Mouse (Mus musculus) limb, embryonic 11.5 days (tissue): ENCODE measurements around the gene Ak1. TPM values are rescaled to one million over a fixed set of nuclear protein-coding genes. Genes with fewer than 3 reads are reported as not detected.

Experiments used
- ATAC-seq: fragments of 200-750 bp; cut with Nextera tagmentation; 2 replicates; pipeline ENCODE4 v1.8.0; 2017; ENCODE audit warnings: low read depth; ENCODE audit not compliant: insufficient number of reproducible peaks, low FRiP score, low TSS enrichment
- DNase-seq: peaks from one replicate; pipeline ENCODE4 v3.0.0-alpha.2; 2015; ENCODE audit warnings: low spot score
- H3K27ac ChIP-seq: fragments of 300-500 bp; sonication (generic); replicated peaks from 2 replicates; pipeline ENCODE4 v1.5.1; 2014; ENCODE audit warnings: low read depth, mild to moderate bottlenecking, low read length
- H3K27me3 ChIP-seq: fragments of 300-500 bp; sonication (generic); 2 replicates; pipeline ENCODE4 v1.6.1; 2014; ENCODE audit warnings: mild to moderate bottlenecking, low read length, mixed read lengths; ENCODE audit not compliant: control insufficient read depth, insufficient read depth
- H3K36me3 ChIP-seq: fragments of 300-500 bp; sonication (generic); 2 replicates; pipeline ENCODE4 v1.6.1; 2014; ENCODE audit warnings: mild to moderate bottlenecking, low read length, moderate library complexity, mixed read lengths; ENCODE audit not compliant: control insufficient read depth, insufficient read depth
- H3K4me1 ChIP-seq: fragments of 300-500 bp; sonication (generic); 2 replicates; pipeline ENCODE4 v1.6.1; 2014; ENCODE audit warnings: low read length, mixed read lengths; ENCODE audit not compliant: control insufficient read depth, insufficient read depth
- H3K4me2 ChIP-seq: fragments of 300-500 bp; sonication (generic); 2 replicates; pipeline ENCODE4 v1.6.1; 2014; ENCODE audit warnings: low read depth, mild to moderate bottlenecking, moderate library complexity; ENCODE audit not compliant: severe bottlenecking
- H3K4me3 ChIP-seq: fragments of 300-500 bp; sonication (generic); 2 replicates; pipeline ENCODE4 v1.5.1; 2014; ENCODE audit warnings: low read depth, low read length
- H3K9ac ChIP-seq: fragments of 300-500 bp; sonication (generic); 2 replicates; pipeline ENCODE4 v1.6.1; 2014; ENCODE audit warnings: mild to moderate bottlenecking, low read length
- H3K9me3 ChIP-seq: fragments of 300-500 bp; sonication (generic); 2 replicates; pipeline ENCODE4 v1.6.1; 2016; ENCODE audit warnings: low read length; ENCODE audit not compliant: control insufficient read depth
- WGBS: fragments of 180-500 bp; shearing (Covaris S2); extraction: QIAGEN DNeasy Blood & Tissue Kit; methylation state at CpG from one replicate; pipeline ENCODE4 v1.1.7; 2014; 5-methylcytosine and 5-hydroxymethylcytosine counted together
- polyA plus RNA-seq: library from polyadenylated mRNA; unstranded; fragments of >200 nt; fragmentation: Nextera tagmentation; extraction: Ambion mirVana; gene quantifications from 2 replicates; pipeline ENCODE4 v1.2.1, GENCODE M21; 2014

Gene Ak1
- polyA plus RNA-seq, 1 experiment from 2014 or later = 29.8 TPM

DNA sequence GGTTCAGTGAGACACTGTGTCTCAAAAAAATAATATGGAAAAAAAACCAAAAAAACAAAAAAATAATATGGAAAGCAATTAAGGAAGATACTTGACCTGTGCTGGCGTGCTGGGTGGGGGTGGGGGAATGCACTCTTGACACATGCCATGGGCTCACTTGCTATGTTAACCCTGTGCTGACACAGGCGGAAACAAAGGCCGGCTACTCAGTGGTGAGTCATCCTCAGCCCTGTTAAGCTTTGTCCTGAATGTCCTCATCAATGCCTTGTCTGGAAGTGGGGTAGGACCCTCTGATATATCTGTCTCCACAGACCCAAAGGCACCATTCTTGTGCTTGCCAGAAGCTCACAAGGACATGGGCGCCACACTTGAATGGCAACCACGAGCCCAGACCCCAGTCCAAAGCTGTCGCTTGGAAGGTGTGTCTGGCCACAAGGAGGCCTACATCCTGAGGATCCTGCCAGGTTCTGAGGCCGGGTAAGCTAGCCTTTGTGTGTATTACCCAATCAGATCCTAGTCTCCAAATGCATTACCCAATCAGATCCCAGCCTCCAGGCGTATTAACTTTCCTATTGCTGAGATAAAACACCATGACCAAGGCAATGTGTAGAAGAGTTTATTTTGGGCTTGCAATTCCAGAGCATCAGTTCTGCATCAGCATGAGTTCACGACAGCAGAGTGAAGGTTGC is 50.5 kb downstream of the Ak1 start:
- Histone ChIP-seq H3K27me3 (no peaks in the 10 kb centered on the region), H3K4me1 (no peaks in the 10 kb centered on the region), H3K27ac (no peak overlapping the region), H3K4me2 (no peak overlapping the region), H3K9me3 (no peaks in the 10 kb centered on the region), H3K36me3 (no peaks in the 10 kb centered on the region), H3K9ac (no peak overlapping the region), H3K4me3 (no peak overlapping the region)
- WGBS = 81% methylated on average over 9 of the region's 9 CpGs
- DNase-seq (no peak), ATAC-seq (no peak)

DNA sequence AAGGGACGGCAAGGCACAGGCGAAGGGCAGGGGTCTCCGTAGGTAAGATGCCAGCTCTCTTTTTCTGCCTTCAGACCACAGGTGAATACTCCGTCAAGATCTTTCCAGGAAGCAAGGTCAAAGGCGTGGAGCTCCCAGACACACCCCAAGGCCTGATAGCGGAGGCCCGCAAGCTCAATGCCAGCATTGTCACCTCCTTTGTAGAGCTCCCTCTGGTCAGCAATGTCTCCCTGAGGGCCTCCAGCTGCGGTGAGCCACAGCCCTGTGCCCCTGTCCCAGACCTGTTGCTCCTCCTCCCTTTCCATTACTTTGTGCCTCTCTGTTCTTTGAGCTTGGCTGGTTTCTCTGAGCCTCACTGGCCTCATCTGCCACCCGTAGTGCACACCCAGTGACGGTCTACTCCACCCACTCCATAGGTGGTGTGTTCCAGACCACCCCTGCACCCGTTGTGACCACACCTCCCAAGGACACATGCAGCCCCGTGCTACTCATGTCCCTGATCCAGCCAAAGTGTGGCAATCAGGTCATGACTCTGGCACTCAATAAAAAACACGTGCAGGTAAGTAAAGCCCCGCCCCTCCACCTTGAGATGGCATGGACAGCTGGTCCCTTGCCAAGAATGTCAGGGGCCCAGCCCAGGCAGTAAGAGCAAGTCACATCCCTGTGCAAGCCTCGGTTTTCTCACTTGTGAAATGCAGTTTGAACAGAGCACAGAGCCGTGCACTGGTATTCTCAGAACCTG is 51.8 kb downstream of the Ak1 start:
- H3K4me3 ChIP-seq = no peak overlapping the region
- no peaks in the 10 kb centered on the region for H3K4me1 ChIP-seq
- H3K9ac ChIP-seq = no peak overlapping the region
- WGBS = 78% methylated on average over 16 of the region's 16 CpGs
- H3K4me2 ChIP-seq = no peak overlapping the region
- DNase-seq = no peak
- H3K9me3 ChIP-seq = no peaks in the 10 kb centered on the region
- H3K27me3 ChIP-seq = no peaks in the 10 kb centered on the region
- no peak for ATAC-seq
- H3K36me3 ChIP-seq = no peaks in the 10 kb centered on the region
- H3K27ac ChIP-seq = no peak overlapping the region

DNA sequence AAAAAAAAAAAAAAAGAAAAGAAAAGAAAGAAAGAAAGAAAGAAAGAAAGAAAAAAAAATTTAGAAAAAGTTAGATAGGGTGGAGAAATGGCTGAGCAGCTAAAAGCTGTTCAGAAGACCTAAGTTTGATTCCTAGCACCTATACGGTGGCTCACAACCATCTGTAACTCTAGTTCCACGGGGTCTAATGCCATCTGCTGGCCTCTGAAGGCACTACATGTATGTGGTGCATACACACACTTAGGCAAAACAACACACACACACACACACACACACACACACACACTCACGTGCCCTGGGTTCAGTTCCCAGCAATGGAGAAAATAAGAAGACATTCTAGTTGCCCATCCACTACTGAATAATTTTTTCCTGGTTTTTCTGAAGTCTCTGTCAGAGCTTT is 55.3 kb downstream of the Ak1 start:
- Histone ChIP-seq H3K36me3 (no peaks in the 10 kb centered on the region), H3K4me2 (no peak overlapping the region), H3K9ac (no peak overlapping the region), H3K27ac (no peak overlapping the region), H3K27me3 (no peaks in the 10 kb centered on the region), H3K4me1 (peaks cover 8% of the 10 kb centered on the region; the same call in 1 of the 2 replicates), H3K9me3 (no peaks in the 10 kb centered on the region), H3K4me3 (no peak overlapping the region)
- ATAC-seq (no peak), DNase-seq (no peak)
- 93% methylated on average over 3 of the region's 3 CpGs for WGBS

GRCm38 (mm10) chr2:32677683-32678082 is 56.1 kb downstream of the Ak1 start:
- Histone ChIP-seq H3K36me3 (no peaks in the 10 kb centered on the region), H3K27me3 (no peaks in the 10 kb centered on the region), H3K4me3 (no peak overlapping the region), H3K4me1 (peaks cover 8% of the 10 kb centered on the region; the same call in 1 of the 2 replicates), H3K27ac (no peak overlapping the region), H3K4me2 (no peak overlapping the region), H3K9me3 (no peaks in the 10 kb centered on the region), H3K9ac (no peak overlapping the region)
- no peak for DNase-seq
- ATAC-seq = no peak
- 89% methylated on average over 7 of the region's 7 CpGs for WGBS

DNA sequence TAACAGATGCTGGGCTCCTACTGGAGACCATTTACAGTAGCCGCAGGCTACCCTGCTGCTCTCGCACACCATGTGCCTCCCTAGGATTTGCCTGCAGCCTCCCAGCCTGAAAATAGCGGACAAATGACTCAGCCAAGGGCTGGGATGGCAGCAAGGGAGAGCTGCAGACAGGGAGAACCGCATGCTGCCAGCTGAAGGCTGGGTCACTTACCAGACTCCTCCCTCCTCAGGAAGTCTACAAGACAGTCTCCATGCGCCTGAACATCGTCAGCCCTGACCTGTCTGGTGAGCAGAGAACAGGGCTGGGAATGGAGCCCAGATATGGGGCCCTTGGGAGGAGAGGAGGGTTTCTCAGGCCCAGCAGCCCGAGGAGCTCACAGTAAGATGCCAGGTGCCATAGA is 58.5 kb downstream of the Ak1 start:
- no peak for DNase-seq
- H3K9ac ChIP-seq = 0 out of 2 replicates have a peak overlapping the region, but pooled peaks have one; percentile 41

DNA sequence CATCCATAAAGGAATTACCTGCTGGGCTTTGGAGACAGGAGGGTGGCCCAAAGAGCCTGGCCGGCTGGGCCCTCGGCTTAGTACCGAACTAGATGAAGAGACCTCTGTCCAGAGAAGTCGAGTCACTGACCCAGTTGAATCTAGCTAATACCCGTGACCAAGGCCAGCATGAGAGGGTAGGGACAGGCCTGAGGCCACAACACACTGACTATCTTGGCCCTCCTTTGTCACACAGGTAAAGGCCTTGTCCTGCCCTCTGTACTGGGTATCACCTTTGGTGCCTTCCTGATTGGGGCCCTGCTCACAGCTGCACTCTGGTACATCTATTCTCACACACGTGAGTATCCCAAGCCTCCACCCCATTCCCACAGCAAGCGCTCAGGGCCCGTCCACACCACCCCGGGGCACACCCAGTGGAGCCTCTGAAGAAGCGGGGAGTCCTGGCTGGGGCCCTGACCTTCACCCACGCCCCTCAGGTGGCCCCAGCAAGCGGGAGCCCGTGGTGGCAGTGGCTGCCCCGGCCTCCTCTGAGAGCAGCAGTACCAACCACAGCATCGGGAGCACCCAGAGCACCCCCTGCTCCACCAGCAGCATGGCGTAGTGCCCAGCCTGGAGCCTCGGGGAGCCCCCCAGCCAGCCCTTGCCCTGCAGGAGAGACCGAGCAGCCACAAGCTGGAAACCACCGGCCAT is 59.5 kb downstream of the Ak1 start:
- DNase-seq (no peak), ATAC-seq (no peak)
- H3K36me3 ChIP-seq = peaks cover 6% of the 10 kb centered on the region
- no peaks in the 10 kb centered on the region for H3K9me3 ChIP-seq
- H3K9ac ChIP-seq = no peak overlapping the region
- H3K4me2 ChIP-seq = no peak overlapping the region
- peaks cover 8% of the 10 kb centered on the region; the same call in 1 of the 2 replicates for H3K4me1 ChIP-seq
- no peak overlapping the region for H3K4me3 ChIP-seq
- H3K27me3 ChIP-seq = no peaks in the 10 kb centered on the region
- 0 out of 2 replicates have a peak overlapping the region, but pooled peaks have one; percentile 21 for H3K27ac ChIP-seq
- 90% methylated on average over 19 of the region's 19 CpGs for WGBS

More for the DNA sequence above, 58.5 kb downstream of the Ak1 start:
- 36% methylated on average over 7 of the region's 7 CpGs for WGBS
- Histone ChIP-seq H3K4me1 (peaks cover 8% of the 10 kb centered on the region; the same call in 1 of the 2 replicates), H3K27me3 (no peaks in the 10 kb centered on the region), H3K27ac (no peak overlapping the region), H3K9me3 (no peaks in the 10 kb centered on the region), H3K36me3 (no peaks in the 10 kb centered on the region; the same call in 1 of the 2 replicates), H3K4me2 (no peak overlapping the region), H3K4me3 (no peak overlapping the region)
- no peak for ATAC-seq

DNA sequence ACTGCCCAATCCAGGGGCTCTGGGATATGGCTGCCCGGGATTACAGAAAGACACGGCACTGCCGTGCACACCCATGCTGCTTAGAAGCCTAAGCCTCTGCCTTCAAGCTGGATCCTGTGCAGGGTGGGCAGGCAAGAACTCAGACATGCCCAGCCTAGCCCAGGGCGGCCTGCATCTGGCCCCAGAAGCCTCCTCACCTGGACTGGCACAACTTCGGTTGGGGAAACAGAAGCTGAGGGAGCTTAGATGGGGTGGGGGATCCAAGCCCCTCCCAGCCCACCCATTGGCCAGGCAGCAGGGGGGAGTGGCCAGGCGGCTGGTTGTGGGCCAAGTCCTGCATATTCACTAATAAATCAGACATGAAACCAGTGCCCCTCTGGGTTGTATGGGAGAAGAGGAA is 60.2 kb downstream of the Ak1 start:
- DNase-seq (no peak), ATAC-seq (no peak)
- 63% methylated on average over 6 of the region's 6 CpGs for WGBS
- Histone ChIP-seq H3K4me1 (peaks cover 8% of the 10 kb centered on the region; the same call in 1 of the 2 replicates), H3K27ac (no peak overlapping the region), H3K27me3 (no peaks in the 10 kb centered on the region), H3K36me3 (peaks cover 12% of the 10 kb centered on the region), H3K9me3 (no peaks in the 10 kb centered on the region), H3K4me3 (no peak overlapping the region), H3K9ac (0 out of 2 replicates have a peak overlapping the region, but pooled peaks have one; percentile 12), H3K4me2 (no peak overlapping the region)

DNA sequence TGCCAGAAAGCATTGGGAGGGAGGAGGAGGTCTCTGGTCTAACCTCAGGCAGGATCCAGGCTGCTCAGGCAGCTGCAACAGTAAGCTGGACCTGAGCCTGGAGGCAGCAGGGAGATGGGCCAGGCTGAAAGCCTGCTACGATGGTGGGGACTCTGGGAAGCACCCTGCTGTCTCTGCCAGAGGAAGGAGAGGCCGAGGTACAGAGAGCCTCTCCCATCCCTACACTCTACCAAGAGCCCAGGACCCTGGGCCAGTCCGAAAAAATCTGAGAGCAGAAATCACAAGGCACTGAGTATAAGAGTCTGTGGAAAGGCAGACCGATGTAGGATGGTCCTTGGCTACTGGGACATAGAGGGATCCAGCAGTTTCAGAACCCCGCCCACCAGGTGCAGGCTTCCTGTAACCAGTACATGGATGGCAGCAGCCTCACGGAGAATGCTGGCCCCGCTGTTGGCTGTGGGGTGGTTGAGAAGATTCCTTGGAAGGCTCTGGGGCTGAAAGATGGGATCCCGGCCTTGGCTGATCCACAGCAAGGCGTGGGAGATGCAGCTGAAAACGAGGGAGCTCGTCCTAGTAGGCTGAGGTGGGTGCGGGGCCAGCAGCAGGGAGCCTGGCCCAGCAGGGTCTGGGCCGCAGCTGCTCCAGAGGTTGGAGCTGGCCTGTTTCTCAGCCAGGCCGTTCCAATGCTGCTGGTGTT is 61.3 kb downstream of the Ak1 start:
- Histone ChIP-seq H3K27ac (no peak overlapping the region), H3K36me3 (peaks cover 20% of the 10 kb centered on the region), H3K4me3 (no peak overlapping the region), H3K9ac (no peak overlapping the region; the same call in 1 of the 2 replicates), H3K9me3 (no peaks in the 10 kb centered on the region), H3K4me1 (peaks cover 8% of the 10 kb centered on the region; the same call in 1 of the 2 replicates), H3K27me3 (no peaks in the 10 kb centered on the region), H3K4me2 (no peak overlapping the region)
- ATAC-seq (no peak), DNase-seq (no peak)
- WGBS = 84% methylated on average over 14 of the region's 14 CpGs
